Mouse (Mus musculus) neural tube, embryonic 11.5 days (tissue): Measurements from ENCODE around the gene Spata17. TPM values are rescaled to one million over a fixed set of nuclear protein-coding genes. Genes with fewer than 3 reads are reported as not detected.
A peak's percentile ranks its signal among the peaks of the same experiment; 100 is the strongest.

Source experiments
- ATAC-seq: fragments of 200-750 bp; cut with Nextera tagmentation; 2 replicates; pipeline ENCODE4 v1.8.0; 2017; ENCODE audit warnings: moderate number of reproducible peaks, mild to moderate bottlenecking, moderate TSS enrichment, moderate library complexity; ENCODE audit not compliant: insufficient read depth, low FRiP score, low TSS enrichment
- DNase-seq: peaks from one replicate; pipeline ENCODE4 v3.0.0-alpha.2; 2015; ENCODE audit warnings: low spot score
- H3K27ac ChIP-seq: fragments of 300-500 bp; sonication (generic); 2 replicates; pipeline ENCODE4 v1.5.1; 2014; ENCODE audit warnings: low read depth, mild to moderate bottlenecking, low read length
- H3K27me3 ChIP-seq: fragments of 300-500 bp; sonication (generic); 2 replicates; pipeline ENCODE4 v1.6.1; 2014; ENCODE audit warnings: mild to moderate bottlenecking, low read length, mixed read lengths; ENCODE audit not compliant: control insufficient read depth, insufficient read depth
- H3K36me3 ChIP-seq: fragments of 300-500 bp; sonication (generic); 2 replicates; pipeline ENCODE4 v1.6.1; 2014; ENCODE audit warnings: mild to moderate bottlenecking, low read length, moderate library complexity, mixed read lengths; ENCODE audit not compliant: control insufficient read depth, insufficient read depth
- H3K4me1 ChIP-seq: fragments of 300-500 bp; sonication (generic); 2 replicates; pipeline ENCODE4 v1.6.1; 2014; ENCODE audit warnings: low read length, mixed read lengths; ENCODE audit not compliant: control insufficient read depth, insufficient read depth
- H3K4me2 ChIP-seq: fragments of 300-500 bp; sonication (generic); 2 replicates; pipeline ENCODE4 v1.6.1; 2014; ENCODE audit warnings: low read depth, mild to moderate bottlenecking, moderate library complexity
- H3K4me3 ChIP-seq: fragments of 300-500 bp; sonication (generic); 2 replicates; pipeline ENCODE4 v1.5.1; 2014; ENCODE audit warnings: low read depth, low read length
- H3K9ac ChIP-seq: fragments of 300-500 bp; sonication (generic); 2 replicates; pipeline ENCODE4 v1.6.1; 2014; ENCODE audit warnings: mild to moderate bottlenecking, low read length
- H3K9me3 ChIP-seq: fragments of 300-500 bp; sonication (generic); 2 replicates; pipeline ENCODE4 v1.6.1; 2016; ENCODE audit warnings: low read length; ENCODE audit not compliant: control insufficient read depth
- WGBS: fragments of 180-500 bp; shearing (Covaris S2); extraction: QIAGEN DNeasy Blood & Tissue Kit; methylation state at CpG from one replicate; pipeline ENCODE4 v1.1.7; 2014; 5-methylcytosine and 5-hydroxymethylcytosine counted together
- polyA plus RNA-seq: library from polyadenylated mRNA; unstranded; fragments of >200 nt; fragmentation: Nextera tagmentation; extraction: Ambion mirVana; gene quantifications from 2 replicates; pipeline ENCODE4 v1.2.1, GENCODE M21; 2014

Spata17 gene
- polyA plus RNA-seq, result 0.47 and 1.7 TPM in 2 replicates

GRCm38 (mm10) chr1:187215181-187216116 is at the start of gene Spata17, which contains the start of gene Gpatch2:
Gene Spata17, minus strand, starts transcription at chr1:187215465.
Gene Gpatch2, plus strand, starts transcription at chr1:187215508.
- 1% methylated on average over 51 of the region's 58 CpGs for WGBS
- Histone ChIP-seq H3K4me2 (peak within 1 kb of the TSS; percentile 52), H3K9ac (peak within 1 kb of the TSS; percentile 90), H3K4me1 (0 out of 2 replicates have a peak, but pooled peaks cover 3% of the 10 kb centered on the region), H3K4me3 (peak within 1 kb of the TSS; percentile 82), H3K27me3 (no peaks in the 10 kb centered on the region), H3K27ac (0 out of 2 replicates have a peak within 1 kb of the TSS, but pooled peaks have one; percentile 54), H3K9me3 (no peaks in the 10 kb centered on the region), H3K36me3 (no peaks in the 10 kb centered on the region)
- ATAC-seq (peak; percentile 93), DNase-seq (peak; percentile 86)

GRCm38 (mm10) chr1:187258756-187259155 is 43.5 kb upstream of the Spata17 start:
- DNase-seq, result no peak
- Histone ChIP-seq H3K36me3 (no peaks in the 10 kb centered on the region), H3K4me2 (no peak overlapping the region), H3K9ac (no peak overlapping the region), H3K27ac (no peak overlapping the region), H3K9me3 (no peaks in the 10 kb centered on the region), H3K4me1 (no peaks in the 10 kb centered on the region; the same call in 1 of the 2 replicates), H3K27me3 (no peaks in the 10 kb centered on the region), H3K4me3 (no peak overlapping the region)
- ATAC-seq, result no peak
- WGBS, result 73% methylated on average over 4 of the region's 4 CpGs

- WGBS, result 88% methylated on average over 1 of the region's 1 CpGs
- DNase-seq (no peak), ATAC-seq (no peak)
- Histone ChIP-seq H3K4me1 (no peaks in the 10 kb centered on the region), H3K4me2 (no peak overlapping the region), H3K9me3 (no peaks in the 10 kb centered on the region), H3K9ac (no peak overlapping the region), H3K36me3 (no peaks in the 10 kb centered on the region), H3K4me3 (no peak overlapping the region), H3K27ac (no peak overlapping the region), H3K27me3 (no peaks in the 10 kb centered on the region)
These were observed 35.5 kb upstream of the Spata17 start for GRCm38 (mm10) chr1:187250741-187251262.

GRCm38 (mm10) chr1:187244734-187245133 is 29.5 kb upstream of the Spata17 start:
- H3K9ac ChIP-seq, result no peak overlapping the region
- WGBS, result 77% methylated on average over 5 of the region's 5 CpGs
- H3K9me3 ChIP-seq, result no peaks in the 10 kb centered on the region
- DNase-seq (no peak), ATAC-seq (no peak)
- no peak overlapping the region for H3K4me3 ChIP-seq
- no peaks in the 10 kb centered on the region for H3K4me1 ChIP-seq
- no peak overlapping the region for H3K27ac ChIP-seq
- H3K36me3 ChIP-seq, result no peaks in the 10 kb centered on the region
- H3K27me3 ChIP-seq, result no peaks in the 10 kb centered on the region
- H3K4me2 ChIP-seq, result no peak overlapping the region

- no peak for DNase-seq
- WGBS, result 85% methylated on average over 5 of the region's 5 CpGs
These were observed 26.1 kb upstream of the Spata17 start for GRCm38 (mm10) chr1:187241329-187241728.

GRCm38 (mm10) chr1:187240304-187240703 is 25.0 kb upstream of the Spata17 start:
- 98% methylated on average over 3 of the region's 3 CpGs for WGBS
- no peak overlapping the region for H3K4me2 ChIP-seq
- H3K27ac ChIP-seq, result no peak overlapping the region
- no peak for DNase-seq
- no peak overlapping the region for H3K4me3 ChIP-seq
- H3K4me1 ChIP-seq, result no peaks in the 10 kb centered on the region
- H3K27me3 ChIP-seq, result no peaks in the 10 kb centered on the region
- no peaks in the 10 kb centered on the region for H3K9me3 ChIP-seq
- no peak overlapping the region for H3K9ac ChIP-seq
- no peak for ATAC-seq
- no peaks in the 10 kb centered on the region for H3K36me3 ChIP-seq

More at GRCm38 (mm10) chr1:187241329-187241728, 26.1 kb upstream of the Spata17 start:
- H3K27ac ChIP-seq, result no peak overlapping the region
- no peak overlapping the region for H3K4me2 ChIP-seq
- ATAC-seq, result no peak
- H3K4me1 ChIP-seq, result no peaks in the 10 kb centered on the region
- H3K27me3 ChIP-seq, result no peaks in the 10 kb centered on the region
- H3K36me3 ChIP-seq, result no peaks in the 10 kb centered on the region
- H3K4me3 ChIP-seq, result no peak overlapping the region
- H3K9me3 ChIP-seq, result no peaks in the 10 kb centered on the region
- no peak overlapping the region for H3K9ac ChIP-seq

- Histone ChIP-seq H3K9ac (no peak overlapping the region), H3K4me2 (no peak overlapping the region), H3K36me3 (no peaks in the 10 kb centered on the region; the same call in 1 of the 2 replicates), H3K4me3 (no peak overlapping the region), H3K9me3 (no peaks in the 10 kb centered on the region), H3K27ac (no peak overlapping the region), H3K27me3 (no peaks in the 10 kb centered on the region), H3K4me1 (no peaks in the 10 kb centered on the region)
- ATAC-seq (no peak), DNase-seq (no peak)
- 89% methylated on average over 4 of the region's 4 CpGs for WGBS
These were observed 22.8 kb upstream of the Spata17 start for GRCm38 (mm10) chr1:187238061-187238460.

GRCm38 (mm10) chr1:187236296-187236695 is 21.0 kb upstream of the Spata17 start:
- H3K36me3 ChIP-seq, result no peaks in the 10 kb centered on the region; the same call in 1 of the 2 replicates
- H3K27ac ChIP-seq, result no peak overlapping the region
- H3K4me2 ChIP-seq, result no peak overlapping the region
- no peak overlapping the region for H3K9ac ChIP-seq
- no peaks in the 10 kb centered on the region for H3K9me3 ChIP-seq
- H3K27me3 ChIP-seq, result no peaks in the 10 kb centered on the region
- no peak overlapping the region for H3K4me3 ChIP-seq
- ATAC-seq (no peak), DNase-seq (peak; percentile 27)
- 56% methylated on average over 6 of the region's 6 CpGs for WGBS
- H3K4me1 ChIP-seq, result no peaks in the 10 kb centered on the region
